Mouse (Mus musculus) C2C12 (cell line): ENCODE results near the gene Wdr81. TPM values are rescaled to one million over a fixed set of nuclear protein-coding genes. Genes with fewer than 3 reads are reported as not detected.

Source experiments
- H3K27me3 ChIP-seq: one replicate; pipeline ENCODE4 v1.6.1; 2011; ENCODE audit not compliant: control insufficient read depth, insufficient read depth, insufficient read length
- H3K36me3 ChIP-seq: one replicate; pipeline ENCODE4 v1.6.1; 2011; ENCODE audit not compliant: control insufficient read depth, insufficient read depth
- H3K4me3 ChIP-seq: one replicate; pipeline ENCODE4 v1.5.1; 2011; ENCODE audit warnings: mild to moderate bottlenecking, control low read depth; ENCODE audit not compliant: poor library complexity, insufficient read depth, severe bottlenecking
- H3K79me2 ChIP-seq: one replicate; pipeline ENCODE4 v1.6.1; 2011; ENCODE audit not compliant: control insufficient read depth, insufficient read depth
- H3K79me3 ChIP-seq: one replicate; pipeline ENCODE4 v1.6.1; 2011; ENCODE audit warnings: low read depth, control low read depth
- H3ac ChIP-seq: one replicate; pipeline ENCODE3; 2011; ENCODE audit warnings: low read depth; ENCODE audit not compliant: control insufficient read depth, insufficient read length
- CEBPB ChIP-seq: IDR thresholded peaks from one replicate; pipeline ENCODE4 v1.6.1; 2011; ENCODE audit warnings: low read depth, mild to moderate bottlenecking, control low read depth, moderate library complexity
- CTCF ChIP-seq: IDR thresholded peaks from one replicate; pipeline ENCODE4 v1.5.1; 2011; ENCODE audit not compliant: control insufficient read depth, insufficient read depth, insufficient read length
- FOSL1 ChIP-seq: IDR thresholded peaks from one replicate; pipeline ENCODE4 v1.8.0; 2011; ENCODE audit warnings: mild to moderate bottlenecking, low read length; ENCODE audit not compliant: poor library complexity, insufficient read depth, severe bottlenecking
- MAX ChIP-seq: IDR thresholded peaks from one replicate; pipeline ENCODE4 v1.6.1; 2011; ENCODE audit warnings: mild to moderate bottlenecking, control low read depth
- MYOD1 ChIP-seq: IDR thresholded peaks from one replicate; pipeline ENCODE4 v1.6.1; 2011; ENCODE audit warnings: low read depth; ENCODE audit not compliant: control insufficient read depth, insufficient read length
- MYOG ChIP-seq: IDR thresholded peaks from one replicate; pipeline ENCODE4 v1.6.1; 2011; ENCODE audit not compliant: control insufficient read depth, insufficient read length; ENCODE audit errors: extremely low read depth
- USF1 ChIP-seq: IDR thresholded peaks from one replicate; pipeline ENCODE4 v1.6.1; 2011; ENCODE audit warnings: low read depth, mild to moderate bottlenecking, control low read depth, moderate library complexity
- polyA plus RNA-seq: library from polyadenylated mRNA; unstranded; fragments of >200 nt; fragmentation: generic; extraction: Trizol; gene quantifications from one replicate; pipeline ENCODE4 v1.2.1, GENCODE M21; 2012; ENCODE audit warnings: missing spikeins

Gene Wdr81
- polyA plus RNA-seq, 1 experiment: 21.6 TPM

GRCm38 (mm10) chr11:75424033-75424432, 30.5 kb downstream of the Wdr81 start:
- peaks cover 19% of the 10 kb centered on the region for H3K79me3 ChIP-seq
- peaks cover 30% of the 10 kb centered on the region for H3K79me2 ChIP-seq
- H3ac ChIP-seq: no peak overlapping the region
- no peak overlapping the region for H3K4me3 ChIP-seq
- TF ChIP-seq CEBPB (no peak), USF1 (no peak), MYOD1 (no peak), MYOG (no peak), CTCF (no peak), MAX (no peak), FOSL1 (no peak)
- H3K36me3 ChIP-seq: no peaks in the 10 kb centered on the region
- H3K27me3 ChIP-seq: no peaks in the 10 kb centered on the region

- peaks cover 24% of the 10 kb centered on the region for H3K79me3 ChIP-seq
- peaks cover 36% of the 10 kb centered on the region for H3K79me2 ChIP-seq
- no peaks in the 10 kb centered on the region for H3K27me3 ChIP-seq
- H3K36me3 ChIP-seq: peaks cover 3% of the 10 kb centered on the region
- TF ChIP-seq MYOD1 (peak; percentile 71), MAX (no peak)
- no peak overlapping the region for H3K4me3 ChIP-seq
- no peak overlapping the region for H3ac ChIP-seq
Observed at GRCm38 (mm10) chr11:75423091-75423490, 31.4 kb downstream of the Wdr81 start.

- peak within 1 kb of the TSS; percentile 91 for H3ac ChIP-seq
- H3K4me3 ChIP-seq: peak within 1 kb of the TSS; percentile 59
- TF ChIP-seq MAX (peak; percentile 54), USF1 (no peak), CEBPB (peak; percentile 90)
Observed at GRCm38 (mm10) chr11:75422013-75422792, 32.3 kb downstream of the Wdr81 start, which contains the start of gene Serpinf1. TSS of gene Serpinf1 (minus strand) at chr11:75422701.

GRCm38 (mm10) chr11:75421375-75422012, 33.0 kb downstream of the Wdr81 start:
- TF ChIP-seq MYOG (no peak), USF1 (no peak), FOSL1 (no peak), CEBPB (no peak), MAX (no peak)
- Histone ChIP-seq H3ac (peak overlapping the region; percentile 91), H3K36me3 (peaks cover 16% of the 10 kb centered on the region), H3K79me3 (peaks cover 25% of the 10 kb centered on the region), H3K79me2 (peaks cover 47% of the 10 kb centered on the region), H3K27me3 (no peaks in the 10 kb centered on the region), H3K4me3 (peak overlapping the region; percentile 59)

More at GRCm38 (mm10) chr11:75422013-75422792, 32.3 kb downstream of the Wdr81 start, which contains the start of gene Serpinf1:
- Histone ChIP-seq H3K27me3 (no peaks in the 10 kb centered on the region), H3K36me3 (peaks cover 10% of the 10 kb centered on the region), H3K79me3 (peaks cover 25% of the 10 kb centered on the region), H3K79me2 (peaks cover 45% of the 10 kb centered on the region)

- Histone ChIP-seq H3K36me3 (peaks cover 16% of the 10 kb centered on the region), H3K79me2 (peaks cover 47% of the 10 kb centered on the region), H3K4me3 (peak overlapping the region; percentile 59), H3ac (peak overlapping the region; percentile 91), H3K27me3 (no peaks in the 10 kb centered on the region), H3K79me3 (peaks cover 25% of the 10 kb centered on the region)
- no peak for TF ChIP-seq MYOG
- TF ChIP-seq MYOD1: peak; percentile 45
Observed at GRCm38 (mm10) chr11:75420810-75421374, 33.6 kb downstream of the Wdr81 start.

GRCm38 (mm10) chr11:75420037-75420436, 34.5 kb downstream of the Wdr81 start:
- no peak for TF ChIP-seq CEBPB
- no peak for TF ChIP-seq CTCF
- no peak for TF ChIP-seq MYOD1
- TF ChIP-seq FOSL1: no peak
- no peak for TF ChIP-seq MAX
- no peak for TF ChIP-seq MYOG
- no peak for TF ChIP-seq USF1
- peaks cover 25% of the 10 kb centered on the region for H3K79me3 ChIP-seq
- peaks cover 47% of the 10 kb centered on the region for H3K79me2 ChIP-seq
- no peak overlapping the region for H3ac ChIP-seq
- peaks cover 17% of the 10 kb centered on the region for H3K36me3 ChIP-seq
- H3K4me3 ChIP-seq: no peak overlapping the region
- no peaks in the 10 kb centered on the region for H3K27me3 ChIP-seq
